Mouse (Mus musculus) erythroblast, embryonic 14.5 days (primary cell): ENCODE data around the gene Olfm3.

Experiments used
- GATA1 ChIP-seq: IDR thresholded peaks from 2 replicates; pipeline ENCODE4 v1.6.1; 2012; ENCODE audit warnings: low read length, inconsistent platforms, mixed read lengths
- TAL1 ChIP-seq: IDR thresholded peaks from 3 replicates; pipeline ENCODE4 v1.6.1; 2012; ENCODE audit warnings: low read length, inconsistent platforms, mixed read lengths

- TF ChIP-seq TAL1 (no peak), GATA1 (no peak)
Observed at GRCm38 (mm10) chr3:115088281-115088680, 184.4 kb downstream of the Olfm3 start.
